Mouse (Mus musculus) C2C12 (cell line): ENCODE measurements around the gene Il18rap. TPM values are rescaled to one million over a fixed set of nuclear protein-coding genes. Genes with fewer than 3 reads are reported as not detected.

Experiments
- H3K27me3 ChIP-seq: one replicate; pipeline ENCODE4 v1.6.1; 2011; ENCODE audit not compliant: control insufficient read depth, insufficient read depth, insufficient read length
- H3K36me3 ChIP-seq: one replicate; pipeline ENCODE4 v1.6.1; 2011; ENCODE audit not compliant: control insufficient read depth, insufficient read depth
- H3K4me3 ChIP-seq: one replicate; pipeline ENCODE4 v1.5.1; 2011; ENCODE audit warnings: mild to moderate bottlenecking, control low read depth; ENCODE audit not compliant: poor library complexity, insufficient read depth, severe bottlenecking
- H3K79me2 ChIP-seq: one replicate; pipeline ENCODE4 v1.6.1; 2011; ENCODE audit not compliant: control insufficient read depth, insufficient read depth
- H3K79me3 ChIP-seq: one replicate; pipeline ENCODE4 v1.6.1; 2011; ENCODE audit warnings: low read depth, control low read depth
- H3ac ChIP-seq: one replicate; pipeline ENCODE3; 2011; ENCODE audit warnings: low read depth; ENCODE audit not compliant: control insufficient read depth, insufficient read length
- CEBPB ChIP-seq: IDR thresholded peaks from one replicate; pipeline ENCODE4 v1.6.1; 2011; ENCODE audit warnings: low read depth, mild to moderate bottlenecking, control low read depth, moderate library complexity
- CTCF ChIP-seq: IDR thresholded peaks from one replicate; pipeline ENCODE4 v1.5.1; 2011; ENCODE audit not compliant: control insufficient read depth, insufficient read depth, insufficient read length
- FOSL1 ChIP-seq: IDR thresholded peaks from one replicate; pipeline ENCODE4 v1.8.0; 2011; ENCODE audit warnings: mild to moderate bottlenecking, low read length; ENCODE audit not compliant: poor library complexity, insufficient read depth, severe bottlenecking
- MAX ChIP-seq: IDR thresholded peaks from one replicate; pipeline ENCODE4 v1.6.1; 2011; ENCODE audit warnings: mild to moderate bottlenecking, control low read depth
- MYOD1 ChIP-seq: IDR thresholded peaks from one replicate; pipeline ENCODE4 v1.6.1; 2011; ENCODE audit warnings: low read depth; ENCODE audit not compliant: control insufficient read depth, insufficient read length
- MYOG ChIP-seq: IDR thresholded peaks from one replicate; pipeline ENCODE4 v1.6.1; 2011; ENCODE audit not compliant: control insufficient read depth, insufficient read length; ENCODE audit errors: extremely low read depth
- USF1 ChIP-seq: IDR thresholded peaks from one replicate; pipeline ENCODE4 v1.6.1; 2011; ENCODE audit warnings: low read depth, mild to moderate bottlenecking, control low read depth, moderate library complexity
- long read RNA-seq, 2 experiments: library from polyadenylated mRNA; unstranded; transcript quantifications; one replicate each; pipeline ENCODE4 v2.0.0; 2019 to 2020
- polyA plus RNA-seq: library from polyadenylated mRNA; unstranded; fragments of >200 nt; fragmentation: generic; extraction: Trizol; gene quantifications from one replicate; pipeline ENCODE4 v1.2.1, GENCODE M21; 2012; ENCODE audit warnings: missing spikeins

Il18rap gene
- polyA plus RNA-seq, result 1.3 TPM
- long read RNA-seq, experiment 1, full-length matches to known transcripts, result 1 of 3 reads
- long read RNA-seq, experiment 1, partial matches to known transcripts, result 0 of 3 reads
- long read RNA-seq, experiment 1, other reads (novel, unspliced or antisense), result 2 of 3 reads
- long read RNA-seq, experiment 2, full-length matches to known transcripts, result 49 of 98 reads
- long read RNA-seq, experiment 2, partial matches to known transcripts, result 10 of 98 reads
- long read RNA-seq, experiment 2, other reads (novel, unspliced or antisense), result 39 of 98 reads

- no peak within 1 kb of the TSS for H3ac ChIP-seq
- H3K36me3 ChIP-seq, result no peaks in the 10 kb centered on the region
- H3K27me3 ChIP-seq, result no peaks in the 10 kb centered on the region
- no peaks in the 10 kb centered on the region for H3K79me3 ChIP-seq
- TF ChIP-seq FOSL1, result no peak
- TF ChIP-seq CEBPB, result peak; percentile 49
- H3K4me3 ChIP-seq, result no peak within 1 kb of the TSS
- no peaks in the 10 kb centered on the region for H3K79me2 ChIP-seq
Observed at GRCm38 (mm10) chr1:40514851-40515585, at the start of gene Il18rap. Gene Il18rap (plus strand): TSS chr1:40515362.

- H3ac ChIP-seq, result no peak within 1 kb of the TSS
- TF ChIP-seq USF1, result no peak
- TF ChIP-seq MYOG, result no peak
- TF ChIP-seq MAX, result no peak
- TF ChIP-seq FOSL1, result no peak
- no peak for TF ChIP-seq CEBPB
- TF ChIP-seq MYOD1, result no peak
- TF ChIP-seq CTCF, result no peak
- no peaks in the 10 kb centered on the region for H3K36me3 ChIP-seq
- no peak within 1 kb of the TSS for H3K4me3 ChIP-seq
- H3K79me3 ChIP-seq, result no peaks in the 10 kb centered on the region
- H3K27me3 ChIP-seq, result no peaks in the 10 kb centered on the region
- no peaks in the 10 kb centered on the region for H3K79me2 ChIP-seq
Observed at GRCm38 (mm10) chr1:40465477-40466430, 49.4 kb upstream of the Il18rap start, which contains the start of gene Il18r1. Gene Il18r1 (plus strand): TSS chr1:40465552.

DNA sequence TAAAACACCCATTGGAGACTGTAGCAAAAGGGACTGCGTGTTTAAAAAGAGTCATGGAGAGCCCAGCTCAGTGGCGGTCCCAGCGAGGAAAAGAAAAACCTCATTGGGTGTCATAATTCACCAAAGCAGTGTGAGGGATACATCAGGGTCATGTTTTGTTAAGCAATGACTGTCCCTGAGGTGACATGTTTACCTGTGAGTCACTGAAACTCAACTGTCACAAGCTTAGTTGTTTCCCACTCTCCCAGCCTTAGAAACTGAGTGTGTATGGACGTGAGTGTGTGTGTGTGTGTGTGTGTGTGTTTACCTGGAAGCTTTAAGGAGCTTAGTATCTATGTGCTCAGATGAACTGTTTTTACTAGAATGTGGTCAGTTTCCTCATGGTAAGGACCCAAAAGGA, 47.9 kb upstream of the Il18rap start:
- no peak overlapping the region for H3ac ChIP-seq
- no peak for TF ChIP-seq CEBPB
- TF ChIP-seq FOSL1, result no peak
- TF ChIP-seq MAX, result no peak
- TF ChIP-seq MYOD1, result no peak
- no peak for TF ChIP-seq USF1
- no peak for TF ChIP-seq CTCF
- no peak for TF ChIP-seq MYOG

GRCm38 (mm10) chr1:40468805-40469204, 46.4 kb upstream of the Il18rap start:
- Histone ChIP-seq H3K27me3 (no peaks in the 10 kb centered on the region), H3K79me2 (no peaks in the 10 kb centered on the region), H3ac (no peak overlapping the region), H3K36me3 (no peaks in the 10 kb centered on the region), H3K4me3 (no peak overlapping the region), H3K79me3 (no peaks in the 10 kb centered on the region)
- TF ChIP-seq FOSL1 (no peak), MYOD1 (no peak), MAX (no peak), CTCF (no peak), USF1 (no peak), MYOG (no peak), CEBPB (no peak)

More for the DNA sequence above, 47.9 kb upstream of the Il18rap start:
- Histone ChIP-seq H3K36me3 (no peaks in the 10 kb centered on the region), H3K4me3 (no peak overlapping the region), H3K27me3 (no peaks in the 10 kb centered on the region), H3K79me3 (no peaks in the 10 kb centered on the region), H3K79me2 (no peaks in the 10 kb centered on the region)

GRCm38 (mm10) chr1:40469900-40470299, 45.3 kb upstream of the Il18rap start:
- no peak overlapping the region for H3K4me3 ChIP-seq
- no peak overlapping the region for H3ac ChIP-seq
- no peaks in the 10 kb centered on the region for H3K27me3 ChIP-seq
- H3K79me3 ChIP-seq, result no peaks in the 10 kb centered on the region
- TF ChIP-seq MAX, result no peak
- TF ChIP-seq MYOD1, result no peak
- no peak for TF ChIP-seq USF1
- no peak for TF ChIP-seq FOSL1
- no peak for TF ChIP-seq MYOG
- TF ChIP-seq CEBPB, result no peak
- TF ChIP-seq CTCF, result no peak
- no peaks in the 10 kb centered on the region for H3K79me2 ChIP-seq
- no peaks in the 10 kb centered on the region for H3K36me3 ChIP-seq
